Mouse (Mus musculus): ENCODE measurements around the gene Plppr4.

The Plppr4 gene

GRCm38 (mm10) chr3:117294308-117294925 is 66.3 kb downstream of the Plppr4 start:
- DNase-seq (ENCODE audit: low read depth), result no peak
